Mouse (Mus musculus) gastrocnemius, postnatal 14 days (tissue): ENCODE results near the gene Clcn6. TPM values are rescaled to one million over a fixed set of nuclear protein-coding genes. Genes with fewer than 3 reads are reported as not detected.
A peak's percentile ranks its signal among the peaks of the same experiment; 100 is the strongest.
"Not testable (repeated sequence)": the region's sequence is repeated elsewhere in the genome, so short reads cannot be mapped to it uniquely, and the experiment has no call there.

Source experiments
- DNase-seq: peaks from one replicate; pipeline ENCODE4 v3.0.0; 2021; ENCODE audit warnings: mixed read lengths
- intact Hi-C: fragments of 180-260 bp; cut with DNase I; formaldehyde crosslinking; loops from one replicate; pipeline ENCODE4 v1.15.1; 2025; ENCODE audit warnings: low total_unique reads
- total RNA-seq, 2 experiments: library from RNA; stranded (reverse); gene quantifications; 2 replicates each; pipeline ENCODE4 v1.2.3; 2021

Gene Clcn6
- total RNA-seq, 2 experiments from 2014 or later = 4.7 to 5.4 TPM

GRCm38 (mm10) chr4:148069602-148070218 lies 31.1 kb upstream of the Clcn6 start:
- intact Hi-C loops = loop anchor here (10.0 kb wide), 1 partner anchor 115 kb away; no protein-coding TSS in a partner anchor
- no peak for DNase-seq

DNA sequence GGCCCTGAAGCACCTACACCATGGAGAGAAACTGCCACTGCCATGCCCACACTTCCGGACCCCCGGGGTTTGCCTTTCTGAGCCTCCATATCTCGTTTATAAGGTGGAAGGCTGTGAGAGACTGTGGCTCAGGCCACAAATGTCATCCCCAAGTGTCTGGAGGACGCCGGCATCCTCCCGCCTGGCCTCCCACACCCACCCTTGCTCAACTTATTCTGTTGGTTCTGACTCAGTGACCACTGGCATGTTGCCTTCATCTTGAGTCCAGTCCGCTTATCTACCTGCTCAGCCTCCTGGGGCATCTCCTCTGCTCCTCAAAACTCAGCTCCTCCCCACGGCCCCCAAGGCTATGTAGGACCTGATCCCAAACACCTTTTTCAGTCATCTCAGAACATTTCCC lies 28.7 kb upstream of the Clcn6 start:
- intact Hi-C loops = loop anchor here (10.0 kb wide), 1 partner anchor 113 kb away; no protein-coding TSS in a partner anchor

GRCm38 (mm10) chr4:148066401-148066744 lies 27.8 kb upstream of the Clcn6 start:
- DNase-seq = peak; percentile 43
- intact Hi-C loops = loop anchor here (10.0 kb wide), 1 partner anchor 112 kb away; no protein-coding TSS in a partner anchor

More for the DNA sequence above, 28.7 kb upstream of the Clcn6 start:
- no peak for DNase-seq

DNA sequence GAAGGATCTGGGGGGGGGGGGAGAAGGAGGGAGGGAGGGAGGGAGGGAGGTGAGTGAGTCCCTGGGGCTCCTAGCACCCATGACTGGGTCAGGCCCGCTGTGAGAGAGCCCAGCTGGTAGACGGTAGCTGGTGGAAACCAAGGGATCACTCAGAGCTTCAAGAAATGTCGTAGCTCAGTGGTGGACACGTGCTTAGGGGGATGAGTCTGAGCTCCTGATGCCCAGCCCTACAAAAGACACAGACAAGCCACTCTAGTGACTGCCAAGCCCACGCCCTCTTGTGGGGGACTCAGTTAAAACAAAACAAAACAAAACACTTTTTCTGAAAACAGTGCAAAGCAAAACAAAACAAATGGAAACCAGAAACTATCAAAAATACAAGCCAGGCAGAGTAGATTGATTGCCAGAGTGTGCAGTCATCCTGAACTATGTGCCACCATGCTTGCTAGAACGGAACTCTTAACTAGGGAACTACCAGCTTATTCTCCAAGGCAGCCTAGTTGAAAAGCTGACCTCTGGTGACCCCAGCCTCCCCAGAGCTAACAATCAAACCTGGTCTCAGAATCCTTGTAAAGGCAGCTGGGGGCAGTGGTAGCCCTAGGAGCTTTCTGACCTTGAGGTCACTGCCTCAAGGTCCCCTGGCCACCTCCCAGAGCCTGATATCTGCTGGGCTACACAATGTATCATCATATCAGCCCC lies 27.2 kb upstream of the Clcn6 start:
- intact Hi-C loops = loop anchor here (10.0 kb wide), 1 partner anchor 111 kb away; no protein-coding TSS in a partner anchor
- no peak for DNase-seq

DNA sequence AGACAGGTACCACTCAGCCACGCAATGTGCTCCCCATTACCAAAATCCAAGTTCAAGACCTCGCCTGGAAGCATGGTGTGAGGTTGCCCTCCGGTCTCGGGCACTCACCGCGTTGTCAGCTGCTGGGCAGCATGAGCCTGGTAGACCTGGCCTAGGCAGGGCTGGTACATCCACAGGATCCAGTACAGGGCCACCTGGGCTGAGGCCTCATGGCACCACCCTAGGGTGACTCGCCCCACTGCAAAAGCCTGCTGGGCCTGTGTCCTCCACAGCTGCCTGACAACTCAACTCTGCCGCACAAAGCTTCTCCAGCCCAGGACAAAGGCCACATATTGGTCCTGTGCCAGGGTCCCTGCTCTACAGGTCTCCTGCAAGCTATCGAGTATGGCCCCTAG lies 22.5 kb upstream of the Clcn6 start:
- DNase-seq = no peak
- intact Hi-C loops = loop anchor here (10.0 kb wide), 1 partner anchor 106 kb away; no protein-coding TSS in a partner anchor

DNA sequence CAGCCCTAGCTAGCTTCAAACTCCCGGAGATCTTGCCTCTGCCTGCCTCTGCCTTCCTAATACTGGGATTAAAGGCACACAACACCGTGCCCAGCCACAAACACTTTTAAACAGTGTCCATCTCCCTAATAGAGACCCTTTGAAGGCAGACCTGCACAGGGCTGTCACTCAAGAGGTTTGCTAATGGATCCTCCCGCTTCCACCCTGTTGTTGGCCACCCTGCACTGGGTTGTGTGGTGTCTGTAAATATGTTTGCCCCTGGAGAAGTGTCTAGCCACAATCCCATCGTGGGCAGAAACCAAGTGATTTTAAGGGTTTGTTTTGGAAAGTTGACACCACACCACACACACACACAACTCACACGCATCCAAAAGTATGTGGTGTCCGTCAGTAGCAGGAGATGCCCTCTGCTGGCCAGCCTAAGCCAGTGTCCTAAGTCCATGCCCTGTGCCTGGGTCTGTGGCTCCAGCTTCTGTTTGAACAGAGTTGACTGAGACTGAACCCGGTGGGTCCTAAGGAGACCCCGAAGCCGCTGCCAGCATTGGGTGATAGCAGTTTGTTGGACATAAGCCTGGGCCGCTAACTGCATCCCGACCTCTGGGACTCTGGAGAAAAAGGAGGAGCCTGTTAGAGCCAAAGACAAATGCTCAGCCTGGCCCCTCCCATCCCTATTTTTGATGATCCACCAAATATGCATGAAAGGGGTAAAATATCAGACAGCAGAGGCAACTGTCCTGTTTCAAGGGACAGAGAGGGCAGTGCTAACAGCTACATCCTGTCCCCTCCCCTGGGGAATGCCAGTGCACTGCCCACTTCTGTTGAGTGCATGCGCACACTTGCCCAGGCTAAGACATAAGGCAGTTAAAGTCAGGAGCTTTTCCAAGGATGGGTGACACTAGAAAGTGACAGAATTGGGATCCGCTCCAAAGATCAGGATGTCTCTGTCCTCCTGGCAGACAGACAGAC lies 21.8 kb upstream of the Clcn6 start:
- intact Hi-C loops = loop anchor here (10.0 kb wide), 1 partner anchor 106 kb away; no protein-coding TSS in a partner anchor
- DNase-seq = peak; percentile 60

DNA sequence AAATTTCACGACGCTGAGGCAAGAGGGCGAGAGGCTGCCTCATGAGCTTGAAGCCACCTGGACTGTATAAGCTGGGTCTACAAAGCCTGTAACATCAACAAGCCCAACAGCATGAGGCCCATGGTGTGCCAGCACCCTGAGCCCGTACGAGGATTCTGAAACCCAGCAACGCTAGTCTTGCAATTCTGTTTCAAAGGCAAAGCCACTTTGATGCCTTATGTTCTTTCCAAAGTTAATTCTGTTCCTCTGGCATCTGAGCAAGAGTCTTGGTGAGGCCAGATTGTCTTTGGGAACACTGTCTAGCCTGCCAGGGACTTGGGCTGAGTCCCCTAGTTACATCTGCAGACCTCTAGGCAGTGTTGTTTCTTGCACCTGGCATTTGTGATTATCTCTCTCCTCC lies 20.4 kb upstream of the Clcn6 start:
- intact Hi-C loops = no loop called here
- no peak for DNase-seq

DNA sequence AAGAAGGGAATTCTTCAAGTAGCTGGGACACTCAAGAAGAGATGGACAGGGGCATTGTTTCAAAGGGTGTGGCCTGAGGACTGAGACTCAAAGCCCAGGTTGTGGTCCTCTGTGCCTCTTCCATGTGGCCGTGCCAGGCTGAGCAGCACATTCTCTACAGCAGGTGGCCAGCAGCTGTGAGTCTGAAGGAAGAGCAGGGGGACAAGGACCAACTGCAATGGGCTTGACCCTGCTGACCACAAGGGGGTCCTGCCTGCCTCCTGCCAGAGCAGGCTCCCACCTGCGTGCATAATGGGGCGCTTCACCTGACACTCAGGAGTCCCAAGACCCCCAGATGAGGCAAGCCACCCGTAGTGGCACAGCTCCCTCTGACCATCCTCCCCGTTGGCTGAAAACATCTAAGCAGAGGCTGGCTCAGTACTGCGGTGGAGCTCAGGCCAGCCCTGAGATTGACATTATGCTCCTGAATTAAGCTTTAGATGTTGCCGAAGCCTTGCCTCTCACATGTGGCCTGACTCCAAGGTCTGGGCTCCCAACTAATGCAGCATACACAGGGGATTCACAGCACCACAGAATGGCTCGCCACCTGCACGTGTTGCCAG lies 19.7 kb upstream of the Clcn6 start:
- no peak for DNase-seq
- intact Hi-C loops = no loop called here

DNA sequence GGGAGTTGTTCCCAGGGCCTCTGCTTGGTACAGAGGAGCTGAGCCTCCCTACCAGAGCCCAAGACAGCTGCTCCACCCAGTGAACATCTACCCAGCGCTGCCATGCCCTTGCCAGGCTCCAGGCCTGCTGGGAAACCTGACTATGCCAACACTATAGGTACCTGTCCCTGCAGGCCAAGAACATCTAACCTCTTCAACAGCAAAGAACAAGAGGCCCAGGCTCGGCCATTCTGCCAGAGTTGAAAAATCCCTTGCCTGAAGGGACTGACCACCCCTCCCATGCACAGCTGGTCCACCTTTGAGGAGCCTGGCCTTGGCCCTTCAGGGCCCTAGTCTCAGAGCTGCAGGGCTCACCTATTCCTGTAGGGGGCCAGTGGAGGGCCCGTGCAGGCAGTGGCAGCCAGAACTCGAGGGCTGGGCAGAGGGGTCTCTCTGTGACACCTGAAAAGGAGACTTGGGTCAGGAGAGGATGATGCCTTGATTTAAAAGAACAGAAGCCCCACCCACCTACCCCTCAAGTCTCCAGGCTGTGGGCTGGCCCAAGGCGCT lies 19.1 kb upstream of the Clcn6 start:
- intact Hi-C loops = no loop called here
- DNase-seq = no peak

DNA sequence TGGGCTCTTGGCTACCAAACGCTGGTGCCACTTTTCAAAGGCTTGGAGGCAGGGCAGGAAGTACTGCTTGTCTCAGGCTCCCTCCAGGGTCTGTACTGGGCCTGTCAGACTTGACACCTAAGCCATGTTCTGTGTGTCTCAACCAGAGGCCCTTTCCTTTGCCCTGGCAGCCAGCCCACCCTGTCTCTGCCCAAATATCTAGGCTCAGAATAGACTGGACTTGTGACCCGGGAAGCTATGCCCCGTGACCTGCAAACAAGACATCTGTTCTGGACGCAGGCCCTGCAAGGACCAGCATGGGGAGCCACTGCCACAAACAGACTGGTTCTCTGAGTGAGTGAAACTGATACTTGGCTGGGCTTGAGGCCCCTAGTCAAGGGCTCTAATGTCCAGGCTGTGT lies 18.2 kb upstream of the Clcn6 start:
- intact Hi-C loops = no loop called here
- peak; percentile 88 for DNase-seq

DNA sequence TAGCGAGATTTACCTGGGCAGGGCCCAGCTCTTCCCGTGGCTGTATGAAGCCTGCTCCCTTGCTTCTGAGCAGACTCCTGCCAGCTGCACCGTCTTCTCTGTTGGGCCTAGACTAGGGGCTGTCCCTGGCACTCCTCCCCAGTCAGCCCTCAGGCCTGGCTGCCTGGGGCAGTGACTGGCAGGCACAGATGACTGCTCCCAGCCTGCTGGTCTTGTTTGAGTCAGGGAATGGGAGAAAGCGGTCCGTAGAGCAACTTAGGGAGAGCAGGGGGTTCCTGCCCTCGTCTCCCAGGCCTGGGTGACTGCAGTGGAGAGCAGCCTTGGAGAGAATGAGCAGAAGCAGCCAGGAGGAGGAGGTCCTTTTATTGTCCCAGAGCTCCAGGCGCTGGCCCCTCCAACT lies 17.6 kb upstream of the Clcn6 start:
- intact Hi-C loops = no loop called here
- DNase-seq = peak; percentile 65

- intact Hi-C loops = no loop called here
- no peak for DNase-seq
Measured at GRCm38 (mm10) chr4:148054961-148055695, 16.5 kb upstream of the Clcn6 start.

GRCm38 (mm10) chr4:148053417-148053920 lies 14.8 kb upstream of the Clcn6 start:
- intact Hi-C loops = no loop called here
- DNase-seq = no peak

GRCm38 (mm10) chr4:148052976-148053375 lies 14.4 kb upstream of the Clcn6 start:
- DNase-seq = no peak
- intact Hi-C loops = no loop called here

- no peak for DNase-seq
- intact Hi-C loops = no loop called here
Measured at GRCm38 (mm10) chr4:148051886-148052285, 13.3 kb upstream of the Clcn6 start.

GRCm38 (mm10) chr4:148051046-148051776 lies 12.6 kb upstream of the Clcn6 start:
- intact Hi-C loops = no loop called here
- no peak for DNase-seq

DNA sequence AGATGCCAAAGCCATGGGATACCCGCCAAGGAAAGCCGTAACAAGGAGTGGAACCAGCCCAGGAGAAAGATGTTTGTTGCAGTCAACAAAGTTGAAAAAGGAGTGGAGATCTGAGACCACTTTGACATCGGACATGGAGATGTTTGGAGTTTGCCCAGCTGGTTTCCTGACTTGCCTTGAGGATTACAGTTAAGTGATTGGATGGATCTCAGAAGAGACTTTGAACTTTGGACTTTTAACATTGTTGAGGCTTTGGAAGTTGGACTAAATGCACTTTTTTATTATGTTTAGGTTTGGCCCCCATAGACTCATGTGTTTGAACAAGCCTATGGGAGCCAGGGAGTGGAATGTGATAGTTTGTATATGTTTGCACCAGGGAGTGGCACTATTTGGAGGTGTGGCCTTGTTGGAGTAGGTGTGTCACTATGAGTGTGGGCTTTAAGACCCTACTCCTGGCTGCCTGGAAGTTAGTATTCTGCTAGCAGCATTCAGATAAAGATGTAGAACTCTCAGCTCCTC lies 11.8 kb upstream of the Clcn6 start:
- intact Hi-C loops, DNase-seq: not testable (repeated sequence)
